Mouse (Mus musculus): ENCODE results near the gene Hydin.
"Not testable (repeated sequence)": the region's sequence is repeated elsewhere in the genome, so short reads cannot be mapped to it uniquely, and the experiment has no call there.

The Hydin gene

GRCm38 (mm10) chr8:110266741-110267140 lies at the start of gene Hydin:
TSS of gene Hydin (plus strand) at chr8:110266977.
- DNase-seq: peak; percentile 95 to 97

GRCm38 (mm10) chr8:110217198-110217597 lies 49.6 kb upstream of the Hydin start:
- DNase-seq: peak in 1 of 2 experiments; percentile 16

- peak; percentile 100 for DNase-seq
Measured at GRCm38 (mm10) chr8:110217681-110218131, 49.1 kb upstream of the Hydin start.

GRCm38 (mm10) chr8:110218511-110218910 lies 48.3 kb upstream of the Hydin start:
- no peak for DNase-seq

- DNase-seq: no peak
Measured at GRCm38 (mm10) chr8:110220936-110221335, 45.8 kb upstream of the Hydin start.

GRCm38 (mm10) chr8:110230803-110231202 lies 36.0 kb upstream of the Hydin start:
- DNase-seq: no peak

GRCm38 (mm10) chr8:110242278-110243177 lies 24.2 kb upstream of the Hydin start:
- DNase-seq: peak; percentile 20 to 30

- no peak for DNase-seq
Measured at GRCm38 (mm10) chr8:110244566-110244965, 22.2 kb upstream of the Hydin start.

GRCm38 (mm10) chr8:110247238-110247637 lies 19.5 kb upstream of the Hydin start:
- no peak for DNase-seq

- no peak for DNase-seq
Measured at GRCm38 (mm10) chr8:110253986-110254385, 12.8 kb upstream of the Hydin start.

- no peak for DNase-seq
Measured at GRCm38 (mm10) chr8:110265796-110266305, 926 bp upstream of the Hydin start.

- no peak for DNase-seq
Measured at GRCm38 (mm10) chr8:110267268-110267667, 491 bp downstream of the Hydin start.

GRCm38 (mm10) chr8:110270659-110271058 lies 3.9 kb downstream of the Hydin start:
- peak; percentile 75 to 78 for DNase-seq

- no peak for DNase-seq
Measured at GRCm38 (mm10) chr8:110273394-110273793, 6.6 kb downstream of the Hydin start.

- DNase-seq: peak; percentile 44 to 47
Measured at GRCm38 (mm10) chr8:110275465-110276258, 8.9 kb downstream of the Hydin start.

- no peak for DNase-seq
Measured at GRCm38 (mm10) chr8:110276259-110276560, 9.4 kb downstream of the Hydin start.

- no peak for DNase-seq
Measured at GRCm38 (mm10) chr8:110312715-110313114, 45.9 kb downstream of the Hydin start.

- no peak for DNase-seq
Measured at GRCm38 (mm10) chr8:110315826-110316225, 49.0 kb downstream of the Hydin start.

GRCm38 (mm10) chr8:110319586-110319985 lies 52.8 kb downstream of the Hydin start:
- peak; percentile 29 to 42 for DNase-seq

- DNase-seq: no peak
Measured at GRCm38 (mm10) chr8:110321446-110321845, 54.7 kb downstream of the Hydin start.

- DNase-seq: no peak
Measured at GRCm38 (mm10) chr8:110323981-110324574, 57.3 kb downstream of the Hydin start.

- DNase-seq: not testable (repeated sequence)
Measured at GRCm38 (mm10) chr8:110327120-110327519, 60.3 kb downstream of the Hydin start.

GRCm38 (mm10) chr8:110333376-110333775 lies 66.6 kb downstream of the Hydin start:
- no peak for DNase-seq
